Mouse (Mus musculus) liver, embryonic 16.5 days (tissue): ENCODE data around the gene Pih1h3b. TPM values are rescaled to one million over a fixed set of nuclear protein-coding genes. Genes with fewer than 3 reads are reported as not detected.

ENCODE experiments used
- ATAC-seq: fragments of 200-750 bp; cut with Nextera tagmentation; 2 replicates; pipeline ENCODE4 v1.8.0; 2017; ENCODE audit warnings: low read depth, mild to moderate bottlenecking, moderate number of reproducible peaks, moderate library complexity
- H3K27ac ChIP-seq: fragments of 300-500 bp; sonication (generic); 2 replicates; pipeline ENCODE4 v1.5.1; 2014; ENCODE audit warnings: mild to moderate bottlenecking, low read length
- H3K27me3 ChIP-seq: fragments of 300-500 bp; sonication (generic); 2 replicates; pipeline ENCODE4 v1.6.1; 2014; ENCODE audit warnings: low read depth, low read length, mixed read lengths; ENCODE audit not compliant: control insufficient read depth, insufficient read depth
- H3K36me3 ChIP-seq: fragments of 300-500 bp; sonication (generic); 2 replicates; pipeline ENCODE4 v1.6.1; 2014; ENCODE audit warnings: mild to moderate bottlenecking; ENCODE audit not compliant: control insufficient read depth, insufficient read depth
- H3K4me1 ChIP-seq: fragments of 300-500 bp; sonication (generic); 2 replicates; pipeline ENCODE4 v1.6.1; 2014; ENCODE audit warnings: low read depth, low read length, mixed read lengths; ENCODE audit not compliant: control insufficient read depth
- H3K4me2 ChIP-seq: fragments of 300-500 bp; sonication (generic); 2 replicates; pipeline ENCODE4 v1.6.1; 2014; ENCODE audit warnings: low read depth, low read length, mixed read lengths
- H3K4me3 ChIP-seq: fragments of 300-500 bp; sonication (generic); 2 replicates; pipeline ENCODE4 v1.5.1; 2014; ENCODE audit warnings: low read depth, mild to moderate bottlenecking, low read length
- H3K9ac ChIP-seq: fragments of 300-500 bp; sonication (generic); 2 replicates; pipeline ENCODE4 v1.6.1; 2014; ENCODE audit warnings: low read depth, low read length
- H3K9me3 ChIP-seq: fragments of 300-500 bp; sonication (generic); replicated peaks from 2 replicates; pipeline ENCODE4 v1.6.1; 2016; ENCODE audit warnings: low read length; ENCODE audit not compliant: control insufficient read depth
- WGBS: fragments of 180-500 bp; shearing (Covaris S2); extraction: QIAGEN DNeasy Blood & Tissue Kit; methylation state at CpG from one replicate; pipeline ENCODE4 v1.1.7; 2014; ENCODE audit not compliant: insufficient replicate concordance; 5-methylcytosine and 5-hydroxymethylcytosine counted together
- polyA plus RNA-seq: library from polyadenylated mRNA; unstranded; fragments of >200 nt; fragmentation: Nextera tagmentation; extraction: Ambion mirVana; gene quantifications from 2 replicates; pipeline ENCODE4 v1.2.1, GENCODE M21; 2015

The Pih1h3b gene
- not detected in 2 replicates for polyA plus RNA-seq

DNA sequence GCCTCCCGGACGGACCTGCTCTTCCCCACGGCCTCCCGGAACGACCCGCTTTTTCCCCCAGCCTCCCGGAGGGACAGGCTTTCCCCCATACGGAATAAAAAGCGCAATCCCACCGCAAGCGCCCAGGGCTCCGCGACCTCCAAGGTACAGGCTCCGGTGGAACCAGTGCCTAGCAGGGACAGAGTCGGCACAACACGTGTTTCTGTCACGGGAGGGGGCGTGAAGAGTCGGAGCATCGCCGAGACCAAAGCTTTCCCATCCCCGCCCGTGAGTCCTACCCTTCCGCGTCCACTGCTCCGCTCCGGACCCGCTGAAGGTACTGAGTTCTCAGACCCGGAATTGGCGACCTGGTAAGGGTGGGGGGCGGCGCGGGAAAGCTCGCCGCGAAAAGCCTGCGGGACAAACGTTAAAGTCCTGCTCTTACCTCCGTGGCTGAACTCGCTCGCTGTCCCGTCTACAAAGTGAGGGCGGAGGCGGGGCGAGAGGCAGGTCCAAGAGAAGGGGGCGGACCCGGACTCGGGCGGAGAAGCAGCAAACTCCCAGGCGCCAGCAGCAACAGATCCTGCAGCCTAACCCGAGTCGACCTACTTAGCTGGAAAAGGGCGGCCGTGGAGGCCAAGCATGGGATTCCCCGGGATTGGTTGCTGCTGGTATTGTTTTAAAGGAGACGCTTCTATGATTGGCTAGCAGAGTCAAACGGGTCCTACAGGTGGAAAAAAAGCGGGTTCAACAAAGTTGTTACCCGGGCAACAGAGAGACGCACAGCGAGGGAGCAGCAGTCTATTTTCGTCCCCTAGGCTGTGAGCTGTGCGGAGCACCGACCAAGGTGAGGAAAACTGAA is at the start of gene Pih1h3b, which contains the start of gene Nup62cl:
TSS of gene Pih1h3b (plus strand) at position 745 of the 841 bp plus-strand sequence.
TSS of gene Nup62cl (minus strand) at position 578 of the 841 bp plus-strand sequence.
- Histone ChIP-seq H3K4me1 (no peaks in the 10 kb centered on the region), H3K9me3 (no peaks in the 10 kb centered on the region; the same call in 1 of the 2 replicates), H3K4me2 (peak within 1 kb of the TSS; percentile 43), H3K36me3 (no peaks in the 10 kb centered on the region), H3K4me3 (peak within 1 kb of the TSS; percentile 47), H3K27ac (no peak within 1 kb of the TSS), H3K9ac (no peak within 1 kb of the TSS), H3K27me3 (peaks cover 15% of the 10 kb centered on the region)
- WGBS = 25% methylated on average over 64 of the region's 64 CpGs
- peak; percentile 58 for ATAC-seq

DNA sequence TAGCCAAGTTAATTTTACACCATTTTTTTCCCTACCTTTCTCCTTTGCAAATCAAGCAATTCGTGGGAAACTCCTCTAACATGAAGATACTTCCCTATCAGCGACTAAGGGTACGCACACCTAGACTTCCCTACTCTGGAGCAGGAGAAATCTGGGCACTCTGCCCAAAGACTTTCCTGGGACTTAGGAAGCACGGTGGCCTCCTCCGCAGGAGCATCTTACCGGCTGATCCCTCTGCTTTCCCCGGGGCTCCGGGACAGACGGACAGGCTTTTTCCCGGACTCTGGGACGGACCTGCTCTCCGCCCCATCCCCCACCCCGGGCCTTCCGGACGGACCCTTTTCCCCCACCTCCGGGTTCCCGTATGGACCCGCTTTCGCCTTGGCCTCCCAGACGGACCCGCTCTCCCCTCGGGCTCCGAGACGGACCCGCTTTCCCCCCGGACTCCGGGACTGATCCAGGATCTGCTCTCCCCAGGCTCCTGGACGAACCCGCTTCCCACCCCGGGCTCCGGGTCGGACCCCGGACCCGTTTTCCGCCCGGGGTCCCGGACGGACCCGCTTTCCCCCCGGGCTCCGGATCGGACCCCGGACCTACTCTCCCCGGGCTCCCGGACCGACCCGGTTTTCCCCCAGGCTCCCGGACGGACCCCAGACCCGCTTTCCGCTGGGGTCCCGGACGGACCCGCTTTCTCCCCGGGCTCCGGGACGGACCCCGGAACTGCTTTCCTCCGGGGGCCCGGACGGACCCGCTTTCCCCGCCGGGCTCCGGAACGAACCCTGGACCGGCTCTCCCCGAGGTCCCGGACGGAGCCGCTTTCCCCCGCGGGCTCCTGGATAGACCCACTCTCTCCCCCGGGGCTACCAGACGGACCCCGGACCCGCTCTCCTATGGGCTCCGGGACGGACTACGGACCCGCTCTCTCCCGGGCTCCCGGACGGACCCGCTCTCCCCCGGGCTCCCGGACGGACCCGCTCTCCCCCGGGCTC is 1.5 kb upstream of the Pih1h3b start:
- Histone ChIP-seq H3K4me1 (no peaks in the 10 kb centered on the region), H3K36me3 (no peaks in the 10 kb centered on the region), H3K4me3 (peak overlapping the region; percentile 37), H3K4me2 (peak overlapping the region; percentile 43), H3K27ac (no peak overlapping the region), H3K9me3 (no peaks in the 10 kb centered on the region; the same call in 1 of the 2 replicates), H3K27me3 (peaks cover 15% of the 10 kb centered on the region), H3K9ac (no peak overlapping the region)
- no peak for ATAC-seq
- 23% methylated on average over 77 of the region's 90 CpGs for WGBS

DNA sequence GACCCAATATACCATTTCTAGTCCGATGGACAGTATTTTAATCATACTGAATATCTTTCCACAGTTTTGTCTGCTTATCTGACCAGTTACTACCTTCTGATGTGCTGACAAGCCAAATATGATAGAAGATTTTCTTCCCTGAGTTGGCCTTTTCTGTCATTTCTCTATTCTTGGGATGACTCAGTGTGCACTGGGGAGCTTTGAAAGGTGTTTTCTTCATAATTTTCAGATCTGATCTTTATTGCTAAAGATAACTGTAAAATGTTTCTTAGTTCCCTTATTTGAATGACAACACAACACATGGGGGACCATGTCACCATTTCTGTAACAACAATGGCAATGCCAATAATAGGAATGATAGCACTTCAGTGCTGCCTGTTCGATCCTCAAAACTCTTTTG is 19.9 kb downstream of the Pih1h3b start:
- 80% methylated on average over 2 of the region's 2 CpGs for WGBS
- Histone ChIP-seq H3K36me3 (no peaks in the 10 kb centered on the region), H3K9me3 (no peaks in the 10 kb centered on the region), H3K9ac (no peak overlapping the region), H3K4me3 (no peak overlapping the region), H3K4me2 (no peak overlapping the region), H3K27me3 (no peaks in the 10 kb centered on the region), H3K27ac (no peak overlapping the region), H3K4me1 (no peaks in the 10 kb centered on the region)
- no peak for ATAC-seq

DNA sequence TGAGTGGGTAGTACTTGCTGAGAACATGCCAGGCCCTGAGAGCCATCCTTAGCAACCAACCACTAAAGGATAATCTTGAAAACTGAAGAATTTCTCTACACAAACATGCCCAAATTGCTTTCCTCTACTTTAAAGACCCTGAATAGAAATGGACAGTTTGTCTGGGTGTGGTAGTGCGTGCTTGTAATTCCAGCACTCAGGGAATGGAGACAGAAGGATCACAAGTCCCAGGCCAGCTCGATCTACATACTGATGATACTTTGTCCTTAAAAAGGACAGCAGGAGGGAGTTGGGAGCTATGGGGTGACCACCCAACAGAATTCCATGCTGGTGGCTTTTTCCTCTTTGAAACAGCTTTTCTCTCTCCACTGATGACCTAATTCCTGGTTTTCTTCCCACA is 31.4 kb downstream of the Pih1h3b start:
- no peak overlapping the region for H3K27ac ChIP-seq
- no peaks in the 10 kb centered on the region for H3K36me3 ChIP-seq
- ATAC-seq = no peak
- H3K9me3 ChIP-seq = no peaks in the 10 kb centered on the region
- H3K4me2 ChIP-seq = no peak overlapping the region
- no peaks in the 10 kb centered on the region for H3K4me1 ChIP-seq
- H3K4me3 ChIP-seq = no peak overlapping the region
- WGBS = 48% methylated on average over 2 of the region's 2 CpGs
- no peaks in the 10 kb centered on the region for H3K27me3 ChIP-seq
- H3K9ac ChIP-seq = no peak overlapping the region

Other genes with a start within 250 kb of the Pih1h3b start
- gene Morc4, start 191.2 kb upstream of the Pih1h3b start, polyA plus RNA-seq = 54.8 and 64.1 TPM in 2 replicates
- gene Rbm41, start 64.3 kb upstream of the Pih1h3b start, polyA plus RNA-seq = 1.0 and 1.3 TPM in 2 replicates
- gene Nup62cl, start 167 bp upstream of the Pih1h3b start, polyA plus RNA-seq = 1.7 and 1.8 TPM in 2 replicates